In the genomic region with DNA sequence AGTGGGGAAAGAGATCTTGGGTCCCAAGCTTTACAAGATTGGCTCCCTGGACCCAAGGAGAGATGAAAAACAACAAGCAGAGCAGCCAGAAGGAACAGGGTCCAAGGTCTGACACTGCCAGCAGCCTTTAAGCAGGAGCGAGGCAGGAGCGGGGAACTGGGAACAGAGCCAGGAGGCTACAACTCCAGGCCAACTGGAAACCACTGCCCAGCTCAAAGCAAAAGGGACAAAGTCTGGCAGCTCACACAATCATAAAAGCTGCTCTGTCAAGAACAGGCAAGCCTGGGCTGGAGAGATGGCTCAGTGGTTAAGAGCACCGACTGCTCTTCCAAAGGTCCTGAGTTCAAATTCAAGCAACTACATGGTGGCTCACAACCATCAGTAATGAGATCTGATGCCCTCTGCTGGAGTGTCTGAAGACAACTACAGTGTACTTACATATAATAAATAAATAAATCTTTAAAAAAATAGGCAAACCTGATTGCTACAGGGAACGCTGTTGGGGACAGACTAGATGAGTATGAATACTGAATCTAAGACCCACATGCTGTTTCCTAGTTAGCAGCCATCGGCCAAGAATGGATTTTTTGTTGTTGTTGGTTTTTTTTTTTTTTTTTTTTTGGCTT, we compare ENCODE assay signal across 8 mouse cellular contexts. TPM values are rescaled to one million over a fixed set of nuclear protein-coding genes. Genes with fewer than 3 reads are reported as not detected.
DNase-seq lines count a peak whose midpoint lies in the region; ATAC-seq and TF ChIP-seq lines count a peak whose summit lies in the region.

No protein-coding gene starts in this region.

- H3K27ac ChIP-seq in embryonic facial prominence, embryonic 15.5 days (replicated peaks): no peak overlapping the region
- H3K27ac ChIP-seq in embryonic facial prominence, embryonic 10.5 days (replicated peaks): no peak overlapping the region
- H3K27ac ChIP-seq in kidney, adult 2 months (ENCODE audit: insufficient read depth, low read depth, low read length): peak overlapping the region; percentile 72; the same call in 1 of the 2 replicates

- no peak for TF ChIP-seq CTCF in kidney, adult 2 months (conservative IDR thresholded peaks at IDR 0.05; ENCODE audit: insufficient read depth, insufficient read length, low read depth, low read length)

- TF ChIP-seq POLR2A in kidney, adult 2 months (IDR thresholded peaks at IDR 0.05; ENCODE audit: low read depth, low read length): no peak

- H3K9ac ChIP-seq in embryonic facial prominence, embryonic 15.5 days: no peak overlapping the region

- H3K36me3 ChIP-seq in embryonic facial prominence, embryonic 15.5 days: peaks cover 21% of the 10 kb centered on the region
- peaks cover 17% of the 10 kb centered on the region for H3K36me3 ChIP-seq in embryonic facial prominence, embryonic 10.5 days (replicated peaks)
- no peaks in the 10 kb centered on the region; the same call in 1 of the 2 replicates for H3K36me3 ChIP-seq in kidney, adult 2 months (ENCODE audit: control insufficient read depth, insufficient read depth, low read length)

- no peak overlapping the region for H3K4me3 ChIP-seq in embryonic facial prominence, embryonic 15.5 days (replicated peaks)
- no peak overlapping the region for H3K4me3 ChIP-seq in embryonic facial prominence, embryonic 10.5 days
- H3K4me3 ChIP-seq in kidney, adult 2 months (ENCODE audit: insufficient read depth, low read depth, low read length): no peak overlapping the region

- ATAC-seq in embryonic facial prominence, embryonic 15.5 days (ENCODE audit: insufficient number of reproducible peaks, low FRiP score, low TSS enrichment, low read depth): peak; percentile 47; the same call in 1 of the 2 replicates

- no peak overlapping the region for H3K4me2 ChIP-seq in embryonic facial prominence, embryonic 15.5 days (replicated peaks)

- H3K4me1 ChIP-seq in embryonic facial prominence, embryonic 15.5 days: no peaks in the 10 kb centered on the region
- H3K4me1 ChIP-seq in embryonic facial prominence, embryonic 10.5 days: no peaks in the 10 kb centered on the region
- peaks cover 12% of the 10 kb centered on the region for H3K4me1 ChIP-seq in kidney, adult 2 months (ENCODE audit: control insufficient read depth, insufficient read depth, low read length)

- H3K27me3 ChIP-seq in embryonic facial prominence, embryonic 15.5 days: no peaks in the 10 kb centered on the region
- H3K27me3 ChIP-seq in embryonic facial prominence, embryonic 10.5 days (replicated peaks; ENCODE audit: low read depth, poor library complexity, severe bottlenecking): no peaks in the 10 kb centered on the region
- H3K27me3 ChIP-seq in kidney, adult 2 months (replicated peaks; ENCODE audit: control insufficient read depth, insufficient read depth, low read length): no peaks in the 10 kb centered on the region

- DNase-seq in embryonic facial prominence, embryonic 10.5 days (ENCODE audit: low spot score): no peak
- peak; percentile 73 for DNase-seq in MN1 (ENCODE audit: low spot score)
- peak; percentile 29 to 30 for DNase-seq in frontal cortex, postnatal 25 days (ENCODE audit: low spot score in 2 of 2)
- DNase-seq in kidney, adult 2 months: peak; percentile 98
- peak; percentile 41 to 62 for DNase-seq in left cerebral cortex, postnatal 36 days (ENCODE audit: low spot score in 2 of 2)
- peak; percentile 66 for DNase-seq in right cerebral cortex, postnatal 4 days
- no peak for DNase-seq in spleen, adult 18-20 months

- no peaks in the 10 kb centered on the region for H3K9me3 ChIP-seq in embryonic facial prominence, embryonic 15.5 days (replicated peaks)
- H3K9me3 ChIP-seq in embryonic facial prominence, embryonic 10.5 days: no peaks in the 10 kb centered on the region

- WGBS in embryonic facial prominence, embryonic 15.5 days: 59% methylated on average over 5 of the region's 5 CpGs
- WGBS in embryonic facial prominence, embryonic 10.5 days: 87% methylated on average over 5 of the region's 5 CpGs
- WGBS in kidney, adult 2 months: 18% methylated on average over 5 of the region's 5 CpGs

- intact Hi-C loops in left cerebral cortex, postnatal 36 days (cut with DNase I): no loop called here

RNA-seq across cellular contexts. Expression of a gene that starts 9.4 kb away (rescaled TPM):
- polyA plus RNA-seq in embryonic facial prominence, embryonic 15.5 days (2015; fragmentation: Nextera tagmentation; extraction: Ambion mirVana): 74.1 and 74.5 TPM in 2 replicates
- 134 and 140 TPM in 2 replicates for polyA plus RNA-seq in embryonic facial prominence, embryonic 10.5 days (2016; fragmentation: Nextera tagmentation; extraction: Ambion mirVana)
- 28.7 and 36.8 TPM in 2 replicates for polyA plus RNA-seq in kidney, adult 2 months (2012; rRNA removed)
- 10 to 100 TPM; 47.1 to 55.2 TPM for total RNA-seq in left cerebral cortex, postnatal 36 days (2021)

RNA-seq across cellular contexts. Expression of a gene that starts 9.4 kb away (rescaled TPM):
- polyA plus RNA-seq in embryonic facial prominence, embryonic 15.5 days (2015; fragmentation: Nextera tagmentation; extraction: Ambion mirVana): 30.9 and 36.3 TPM in 2 replicates
- 38.8 and 41.8 TPM in 2 replicates for polyA plus RNA-seq in embryonic facial prominence, embryonic 10.5 days (2016; fragmentation: Nextera tagmentation; extraction: Ambion mirVana)
- 22.3 and 32.0 TPM in 2 replicates for polyA plus RNA-seq in kidney, adult 2 months (2012; rRNA removed)
- total RNA-seq in left cerebral cortex, postnatal 36 days (2021): 10 to 100 TPM; 17.6 to 23.7 TPM

RNA-seq across cellular contexts. Expression of a gene that starts 18.3 kb away (rescaled TPM):
- 69.4 and 73.8 TPM in 2 replicates for polyA plus RNA-seq in embryonic facial prominence, embryonic 15.5 days (2015; fragmentation: Nextera tagmentation; extraction: Ambion mirVana)
- 52.1 and 52.8 TPM in 2 replicates for polyA plus RNA-seq in embryonic facial prominence, embryonic 10.5 days (2016; fragmentation: Nextera tagmentation; extraction: Ambion mirVana)
- polyA plus RNA-seq in kidney, adult 2 months (2012; rRNA removed): 144 and 192 TPM in 2 replicates
- total RNA-seq in left cerebral cortex, postnatal 36 days (2021): 10 to 100 TPM; 33.1 to 37.5 TPM

RNA-seq across cellular contexts. Expression of a gene that starts 18.4 kb away (rescaled TPM):
- 1.2 and 1.9 TPM in 2 replicates for polyA plus RNA-seq in embryonic facial prominence, embryonic 15.5 days (2015; fragmentation: Nextera tagmentation; extraction: Ambion mirVana)
- 0.06 and 0.11 TPM in 2 replicates for polyA plus RNA-seq in embryonic facial prominence, embryonic 10.5 days (2016; fragmentation: Nextera tagmentation; extraction: Ambion mirVana)
- polyA plus RNA-seq in kidney, adult 2 months (2012; rRNA removed): 0.08 and 0.15 TPM in 2 replicates
- total RNA-seq in left cerebral cortex, postnatal 36 days (2021): 1 to 10 TPM; 2.8 to 3.1 TPM

RNA-seq across cellular contexts. Expression of a gene that starts 27.1 kb away (rescaled TPM):
- polyA plus RNA-seq in embryonic facial prominence, embryonic 15.5 days (2015; fragmentation: Nextera tagmentation; extraction: Ambion mirVana): 66.5 and 70.2 TPM in 2 replicates
- 92.1 and 99.5 TPM in 2 replicates for polyA plus RNA-seq in embryonic facial prominence, embryonic 10.5 days (2016; fragmentation: Nextera tagmentation; extraction: Ambion mirVana)
- 44.6 and 47.5 TPM in 2 replicates for polyA plus RNA-seq in kidney, adult 2 months (2012; rRNA removed)
- total RNA-seq in left cerebral cortex, postnatal 36 days (2021): 10 to 100 TPM; 87.3 to 95.7 TPM

Comparison
In these comparisons a context has a peak if more than half of its experiments do, and no peak if none do; other contexts are left out.
1. DNase-seq: peak in MN1 (single experiment), frontal cortex, postnatal 25 days (2 of 2), kidney, adult 2 months (single experiment), left cerebral cortex, postnatal 36 days (2 of 2) and right cerebral cortex, postnatal 4 days (single experiment); none in embryonic facial prominence, embryonic 10.5 days (single experiment) and spleen, adult 18-20 months (0 of 2).